Mouse (Mus musculus) adrenal gland, postnatal 0 days (tissue): ENCODE data around the gene Mterf1b. TPM values are rescaled to one million over a fixed set of nuclear protein-coding genes. Genes with fewer than 3 reads are reported as not detected.

ENCODE experiments used
- polyA plus RNA-seq: library from polyadenylated mRNA; unstranded; fragments of >200 nt; fragmentation: Nextera tagmentation; extraction: Ambion mirVana; gene quantifications from 2 replicates; pipeline ENCODE4 v1.2.1, GENCODE M21; 2015

The Mterf1b gene
- 3.7 and 4.1 TPM in 2 replicates for polyA plus RNA-seq

DNA sequence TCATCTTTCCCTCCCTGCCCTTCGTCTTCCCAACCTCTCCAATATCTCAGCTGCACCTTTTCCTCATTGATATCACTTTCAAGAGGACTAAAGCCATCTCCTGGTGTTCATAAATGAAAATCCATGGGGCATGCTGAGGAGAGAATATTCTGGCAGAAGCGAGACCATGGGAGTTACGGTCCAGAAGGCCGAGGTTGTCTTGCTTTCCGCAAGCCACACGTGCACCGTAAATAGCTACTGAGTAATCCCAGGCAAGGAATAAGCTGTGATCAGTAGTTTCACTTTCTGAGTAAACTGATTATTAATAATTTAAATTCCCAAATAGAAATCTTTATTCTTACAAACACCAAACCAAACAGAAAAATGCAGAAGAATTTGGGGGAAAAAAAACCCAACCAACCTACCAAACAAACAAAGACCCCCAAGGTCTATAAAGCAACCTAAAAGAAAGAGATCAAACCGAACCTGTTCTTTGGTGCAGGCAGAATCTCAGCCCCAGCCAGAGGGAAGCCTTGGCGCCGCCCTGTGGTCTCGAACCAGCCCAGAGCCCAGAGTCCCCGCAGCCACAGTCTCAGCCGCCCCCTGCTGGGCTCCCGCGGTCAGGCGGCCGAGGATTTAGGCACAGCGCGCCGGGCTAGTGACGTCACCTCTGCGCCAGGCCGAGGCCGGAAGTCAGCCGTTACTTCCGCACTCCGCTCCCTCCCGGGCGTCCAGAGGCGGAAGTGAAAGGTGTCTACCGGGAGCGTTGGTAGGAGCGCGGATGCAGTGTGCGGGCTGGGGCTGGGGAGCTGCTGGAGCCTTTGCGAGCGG is at the start of gene Mterf1b:
Mterf1b (plus strand) TSS at position 697 of the 810 bp plus-strand sequence.

Other genes with a start within 250 kb of the Mterf1b start
- 27.9 and 31.2 TPM in 2 replicates for gene Cyp51, start 87.6 kb upstream of the Mterf1b start, polyA plus RNA-seq